Mouse (Mus musculus) heart, adult 8-10 months (tissue): Measurements from ENCODE around the gene Txndc11. TPM values are rescaled to one million over a fixed set of nuclear protein-coding genes. Genes with fewer than 3 reads are reported as not detected.

ENCODE experiments used
- DNase-seq: peaks from one replicate; pipeline ENCODE4 v3.0.0; 2022; ENCODE audit warnings: low spot score
- total RNA-seq, 4 experiments: library from RNA; stranded (reverse); gene quantifications; 2 replicates each; pipeline ENCODE4 v1.2.4; 2022

Gene Txndc11
- total RNA-seq, 4 experiments from 2014 or later, result 11.9 to 17.1 (median 12.5) TPM

DNA sequence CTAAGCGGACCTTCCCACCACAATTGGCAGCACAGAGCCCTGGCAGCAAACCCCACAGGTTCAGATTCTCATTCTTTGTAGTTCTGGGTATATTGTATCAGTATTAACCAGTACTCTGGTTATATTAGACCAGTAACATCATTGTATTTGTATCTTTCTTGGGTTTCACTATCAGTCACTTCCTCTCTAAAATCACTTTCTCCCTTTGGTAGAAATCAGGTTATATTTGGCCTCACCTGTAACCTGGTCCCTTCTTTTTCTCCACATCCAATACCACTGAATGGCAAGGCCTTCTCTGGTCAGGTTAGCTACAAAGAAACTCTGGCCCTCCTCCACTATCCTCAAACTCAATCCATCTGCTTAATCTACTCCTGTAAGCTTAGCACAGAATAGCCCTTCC is 29.5 kb downstream of the Txndc11 start:
- DNase-seq, result no peak

DNA sequence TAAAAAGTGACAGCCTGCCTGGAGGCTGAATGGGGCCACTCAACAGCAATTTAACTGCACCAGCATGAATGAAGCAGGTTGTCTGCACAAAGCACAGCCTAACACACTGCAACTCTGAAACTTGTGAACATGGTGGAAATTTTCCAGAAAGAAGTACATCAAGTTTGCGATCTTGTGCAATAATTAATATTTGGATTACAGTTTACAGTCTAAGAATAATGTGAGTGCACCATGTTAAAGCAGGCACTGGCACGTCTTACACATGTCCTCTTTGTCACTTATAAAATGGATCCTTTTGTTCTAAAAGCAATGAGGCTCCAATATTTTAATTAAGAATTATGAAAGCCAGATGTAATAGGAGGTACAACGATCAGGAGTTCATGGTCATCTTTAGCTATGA is 37.1 kb downstream of the Txndc11 start:
- DNase-seq, result no peak

DNA sequence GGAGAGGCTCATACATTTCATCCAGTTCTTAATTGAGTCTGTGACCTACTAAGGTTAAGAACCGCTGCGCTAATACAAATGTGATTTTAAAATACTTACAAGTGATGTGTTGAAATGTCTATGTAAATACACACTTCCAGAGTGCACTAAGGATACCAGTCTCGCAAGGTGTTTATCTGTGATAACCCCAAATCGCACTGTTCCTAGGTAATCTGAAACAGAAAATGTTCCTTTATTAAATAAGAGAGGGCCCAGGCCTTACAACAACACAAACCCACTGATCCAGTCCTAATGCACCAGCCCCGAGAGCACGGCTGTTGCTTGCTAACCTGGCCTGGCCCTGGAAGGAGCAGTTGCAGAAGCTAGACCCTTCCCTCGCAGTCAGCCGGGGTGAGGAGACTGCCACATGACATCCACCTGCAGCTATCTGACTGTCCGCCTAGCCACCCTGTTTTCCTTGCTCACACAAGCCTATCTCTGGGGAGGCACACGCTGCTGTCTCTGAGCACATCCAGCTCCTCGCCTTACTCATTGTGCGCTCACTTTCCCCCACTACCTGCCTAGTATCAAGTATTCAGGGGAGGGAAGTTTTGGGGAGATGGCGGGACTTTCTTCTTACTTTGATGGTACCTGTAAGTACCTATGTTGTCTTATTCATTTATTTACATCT is 40.6 kb downstream of the Txndc11 start:
- no peak for DNase-seq

DNA sequence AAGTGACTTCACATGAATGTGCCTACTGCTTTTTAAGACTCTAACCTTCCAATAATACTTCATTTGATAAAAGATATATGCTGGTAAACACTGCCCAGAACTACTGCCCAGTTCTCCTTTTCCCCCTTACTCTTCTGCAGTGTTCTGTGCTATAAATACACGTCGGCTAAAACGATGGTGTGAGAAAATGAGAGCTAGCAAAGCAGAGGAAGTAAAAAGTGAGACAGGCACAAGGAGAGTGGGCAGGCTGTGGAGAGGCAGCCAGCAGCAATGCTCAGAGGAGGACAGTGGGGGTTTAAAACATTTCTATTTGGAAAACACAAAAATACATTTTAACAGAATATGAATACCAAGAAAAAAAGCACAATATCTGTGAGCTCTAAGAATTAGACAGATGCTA is 41.9 kb downstream of the Txndc11 start:
- DNase-seq, result peak; percentile 40

DNA sequence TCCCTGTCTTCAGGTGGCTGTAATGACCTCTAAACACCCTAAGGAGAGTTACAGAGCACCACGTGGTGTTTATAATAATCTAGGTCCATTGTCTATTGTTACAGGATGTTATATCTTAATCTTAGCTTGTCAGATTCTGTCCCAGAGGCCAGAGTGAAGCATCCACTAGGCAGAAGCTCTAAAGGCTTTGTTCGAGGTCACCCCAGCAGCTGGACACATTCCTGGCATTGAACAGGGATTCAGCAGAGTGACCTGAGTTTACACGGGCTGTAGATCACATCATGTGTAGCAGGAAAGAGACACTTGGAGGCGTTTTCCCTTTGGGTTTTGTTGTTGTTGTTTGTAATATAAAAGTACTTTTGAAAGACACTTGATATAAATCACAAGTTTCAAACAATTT is 42.4 kb downstream of the Txndc11 start:
- DNase-seq, result peak; percentile 37

DNA sequence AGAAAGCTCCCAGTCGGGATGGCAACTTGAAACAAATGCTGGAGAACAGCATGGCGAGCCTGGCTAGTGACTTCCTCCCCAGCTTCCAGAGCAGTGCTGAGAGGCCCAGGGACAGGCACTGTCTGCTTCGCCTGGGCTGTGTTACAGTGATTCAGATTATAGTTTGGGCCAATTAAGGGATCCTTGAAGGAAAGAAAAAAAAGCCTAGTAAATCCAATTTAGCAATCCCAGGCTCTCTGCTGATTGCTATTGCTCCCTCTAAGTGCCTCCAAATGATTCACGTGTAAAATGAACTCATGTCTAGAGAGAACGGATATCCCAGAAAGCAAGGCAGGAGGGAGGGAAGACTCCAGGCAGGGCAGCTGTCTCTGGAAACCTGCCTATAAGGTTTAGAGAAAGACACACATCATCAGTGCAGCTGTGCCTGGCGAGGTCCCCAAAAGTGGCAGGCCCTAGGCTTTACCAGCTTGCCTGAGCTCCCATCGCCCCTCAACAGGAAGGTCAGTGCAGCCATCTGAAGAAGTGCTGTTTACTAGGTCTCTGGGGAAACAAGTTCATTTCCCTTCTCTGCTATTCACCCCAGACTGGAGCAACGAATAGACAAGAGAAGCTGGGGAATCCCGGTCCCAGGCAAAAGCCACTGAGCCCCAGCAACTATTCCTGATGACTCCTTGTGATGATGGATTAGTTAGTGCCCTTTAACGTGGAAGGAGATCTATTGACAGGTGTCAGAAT is 43.4 kb downstream of the Txndc11 start:
- DNase-seq, result no peak

DNA sequence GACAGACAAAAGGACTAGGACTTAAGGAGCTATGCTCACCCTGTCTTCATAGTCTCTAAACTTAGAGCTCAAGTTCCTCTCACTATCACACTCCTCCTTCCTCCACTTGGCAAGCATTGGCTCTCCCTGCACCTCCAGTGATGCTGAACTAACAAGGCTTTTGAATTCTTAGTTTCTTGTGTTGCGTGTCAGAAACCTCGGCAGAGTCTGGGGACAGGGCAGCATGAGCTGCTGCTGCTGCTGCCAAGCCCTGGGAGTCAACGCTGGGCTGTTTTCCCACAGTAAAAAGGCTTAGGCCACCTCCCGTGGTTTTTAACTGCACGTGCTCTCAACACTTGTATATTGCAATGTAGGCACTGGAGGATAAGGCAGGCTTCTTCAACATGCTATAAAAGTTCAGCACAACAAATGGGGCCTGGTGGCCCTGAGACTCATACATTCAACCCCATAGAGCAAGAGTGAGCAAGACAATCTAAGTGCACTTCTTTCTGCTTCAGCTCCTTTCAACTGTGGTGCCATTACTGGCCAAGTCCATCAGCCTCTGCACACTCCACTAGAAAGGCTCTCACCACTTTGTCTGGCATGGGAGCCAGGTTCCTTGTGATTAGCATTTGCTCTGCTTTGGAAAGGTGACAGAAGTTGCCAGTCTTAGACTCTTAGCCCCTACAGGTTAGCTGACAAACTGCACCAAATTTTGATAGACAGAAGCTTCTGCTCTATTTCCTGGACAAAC is 47.4 kb downstream of the Txndc11 start:
- no peak for DNase-seq

DNA sequence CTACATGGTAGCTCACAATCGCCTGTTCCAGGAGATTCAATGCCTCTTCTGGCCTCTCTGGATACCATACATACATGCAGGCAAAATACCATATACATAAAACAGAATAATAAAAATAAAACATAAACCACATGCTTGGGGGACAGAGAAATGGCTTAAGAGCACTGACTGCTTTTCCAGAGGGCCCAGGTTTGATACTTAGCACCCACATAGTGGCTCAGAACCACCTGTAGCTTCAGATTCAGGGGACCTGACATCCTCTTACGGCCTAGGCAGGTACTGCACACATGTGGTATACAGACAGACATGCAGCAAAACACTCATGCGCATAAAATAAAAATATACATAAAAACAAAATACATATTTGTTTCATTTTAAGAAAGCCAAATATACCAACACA is 48.2 kb downstream of the Txndc11 start:
- no peak for DNase-seq

DNA sequence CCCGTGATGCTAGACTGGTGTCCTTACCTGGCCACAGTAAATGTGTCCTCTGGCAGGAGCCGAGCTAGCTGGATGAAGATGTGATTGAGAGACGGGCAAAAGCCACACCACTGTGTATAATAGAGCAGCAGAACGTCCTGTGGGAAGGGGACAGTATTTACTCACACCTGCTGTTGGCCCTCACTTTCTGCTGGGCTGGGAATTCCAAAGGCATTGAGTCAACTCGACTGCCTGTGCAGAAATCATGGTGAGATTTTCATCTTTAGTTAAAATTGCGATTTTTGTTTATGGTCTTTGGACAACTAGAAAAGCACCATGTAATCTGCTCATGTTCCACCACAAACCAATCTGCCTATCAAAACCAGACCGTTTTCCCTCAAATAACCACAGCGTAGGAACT is 50.3 kb downstream of the Txndc11 start:
- no peak for DNase-seq

DNA sequence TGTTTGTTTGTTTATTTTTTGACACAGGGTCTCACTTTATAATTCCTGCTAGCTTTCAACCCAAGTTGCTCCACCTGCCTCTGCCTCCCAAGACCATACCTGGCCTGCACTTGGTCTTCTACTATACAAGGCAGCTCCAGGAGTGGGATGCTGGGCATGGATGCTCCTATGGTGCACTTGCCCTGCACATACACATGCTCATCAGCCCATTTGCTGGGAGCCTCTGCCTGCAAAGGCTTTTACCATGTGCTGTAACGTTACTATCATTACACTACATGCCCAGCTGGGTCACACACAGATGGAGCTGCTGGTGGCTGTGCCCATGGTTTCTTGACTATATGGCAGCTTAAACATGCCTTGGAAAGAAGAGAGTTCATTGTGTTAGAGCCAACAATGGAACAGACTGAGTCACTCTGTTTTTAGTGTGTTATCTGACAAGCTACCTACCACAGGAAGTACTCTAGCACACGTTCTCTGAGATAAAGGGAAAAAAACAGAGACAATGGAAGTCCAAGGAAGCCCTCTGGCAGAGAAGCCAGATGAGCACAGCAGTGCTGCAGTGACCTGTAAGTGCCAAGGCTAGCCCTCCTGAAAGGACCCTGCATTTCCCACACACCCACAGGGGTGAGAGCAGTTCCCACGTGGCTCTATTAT is 56.1 kb downstream of the Txndc11 start:
- no peak for DNase-seq

DNA sequence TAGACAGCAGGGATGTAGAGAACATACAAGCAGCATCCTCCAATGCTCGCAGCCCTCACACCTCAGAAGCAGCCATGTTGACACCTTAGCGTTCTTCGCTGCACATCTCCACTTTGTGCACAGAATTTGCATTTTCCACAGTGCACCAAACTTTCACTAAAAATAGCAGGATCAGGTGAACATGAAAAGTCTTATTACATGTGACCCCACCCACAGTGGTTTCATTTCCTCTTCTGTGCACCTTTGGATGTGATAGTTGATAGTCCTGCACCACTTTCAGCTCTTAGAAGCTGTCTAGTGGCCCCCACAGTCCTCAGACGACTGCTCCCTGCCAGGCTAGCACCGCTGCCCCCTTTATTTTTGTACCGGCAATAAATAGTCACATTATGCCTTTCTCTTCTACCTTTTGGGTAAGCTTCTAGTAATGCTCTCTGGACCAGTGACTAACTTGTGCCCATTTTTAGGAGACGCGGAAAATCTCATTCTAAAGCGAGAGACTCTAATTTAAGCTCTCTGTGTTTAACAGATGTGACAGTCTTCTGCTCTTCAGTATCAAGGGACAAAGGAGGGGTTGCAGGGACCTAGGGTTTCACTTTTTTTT is 56.7 kb downstream of the Txndc11 start:
- DNase-seq, result no peak

DNA sequence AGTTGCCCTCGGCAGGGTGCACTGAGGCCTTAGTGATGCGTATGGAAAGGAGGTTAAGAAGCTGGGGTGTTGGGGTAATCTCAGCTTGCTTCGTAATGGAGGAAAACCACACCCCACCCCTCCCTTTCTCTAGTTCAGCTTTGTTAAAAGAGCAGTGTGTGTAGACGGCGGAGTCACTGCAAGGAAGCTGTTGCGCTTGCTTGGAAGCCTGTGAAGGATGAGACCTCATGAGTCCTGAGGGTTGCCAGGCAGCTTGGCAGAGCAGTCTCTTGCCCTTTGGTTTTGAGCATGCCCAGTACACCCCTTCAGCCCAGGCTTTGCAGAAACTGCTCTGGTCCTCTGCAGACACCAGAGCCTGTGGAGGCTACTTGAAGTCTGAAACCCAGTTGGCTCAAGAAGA is 61.4 kb downstream of the Txndc11 start:
- no peak for DNase-seq

DNA sequence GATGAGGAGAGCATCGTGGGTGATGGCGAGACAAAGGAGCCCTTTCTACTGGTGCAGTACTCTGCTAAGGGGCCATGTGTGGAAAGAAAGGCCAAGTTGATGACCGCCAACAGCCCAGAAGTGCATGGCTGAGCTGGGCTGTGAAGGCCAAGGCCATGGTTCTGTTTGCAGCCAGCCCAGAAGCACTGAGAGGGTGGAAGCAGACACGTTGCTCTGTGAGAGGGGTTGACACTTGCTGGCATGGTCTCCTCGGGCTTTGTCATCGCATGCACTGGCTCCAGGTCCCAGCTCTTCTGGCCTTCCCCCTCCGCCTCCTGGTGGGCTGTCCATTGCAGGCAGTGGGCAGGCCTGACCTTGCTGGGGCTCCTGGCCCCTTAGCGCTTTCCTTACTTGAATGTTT is 62.0 kb downstream of the Txndc11 start:
- no peak for DNase-seq

DNA sequence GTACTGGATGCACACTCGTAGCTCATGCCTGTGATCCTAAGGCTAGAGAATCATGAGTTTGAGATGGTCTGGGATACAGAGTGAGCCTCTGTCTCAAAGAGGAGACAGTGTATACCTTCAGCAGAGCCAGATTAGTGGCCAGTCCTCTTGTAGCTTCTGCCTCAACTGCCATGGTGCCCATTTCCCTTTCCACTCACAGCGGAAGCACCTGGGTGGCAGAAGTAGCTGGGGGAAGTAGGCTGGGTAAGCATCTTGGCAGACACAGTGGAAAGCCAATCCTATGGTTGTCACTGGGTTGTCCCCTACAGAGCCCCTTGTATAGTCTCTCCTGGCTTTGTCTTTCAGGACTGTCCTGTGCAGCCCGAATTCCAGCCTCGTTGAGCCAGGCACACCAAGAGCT is 62.6 kb downstream of the Txndc11 start:
- no peak for DNase-seq

DNA sequence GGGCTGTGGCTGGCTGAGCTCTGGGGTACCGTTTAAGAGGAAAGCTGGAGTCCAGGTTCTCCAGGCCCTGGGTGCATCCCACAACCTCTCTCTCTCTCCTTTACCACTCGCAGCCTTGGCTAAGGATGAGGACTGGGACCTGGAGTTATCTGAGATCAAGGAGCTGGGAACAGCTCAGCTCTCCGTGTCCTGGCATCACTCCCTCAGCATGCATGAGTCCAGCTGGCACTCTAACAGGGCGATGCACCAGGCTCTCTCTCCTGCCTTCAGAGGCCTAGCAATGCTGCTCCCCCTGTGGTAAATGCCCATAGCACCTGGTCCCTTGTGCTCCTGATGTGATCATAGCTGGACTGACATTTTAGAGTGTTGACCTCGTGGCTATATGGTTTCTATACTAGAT is 63.3 kb downstream of the Txndc11 start:
- no peak for DNase-seq

DNA sequence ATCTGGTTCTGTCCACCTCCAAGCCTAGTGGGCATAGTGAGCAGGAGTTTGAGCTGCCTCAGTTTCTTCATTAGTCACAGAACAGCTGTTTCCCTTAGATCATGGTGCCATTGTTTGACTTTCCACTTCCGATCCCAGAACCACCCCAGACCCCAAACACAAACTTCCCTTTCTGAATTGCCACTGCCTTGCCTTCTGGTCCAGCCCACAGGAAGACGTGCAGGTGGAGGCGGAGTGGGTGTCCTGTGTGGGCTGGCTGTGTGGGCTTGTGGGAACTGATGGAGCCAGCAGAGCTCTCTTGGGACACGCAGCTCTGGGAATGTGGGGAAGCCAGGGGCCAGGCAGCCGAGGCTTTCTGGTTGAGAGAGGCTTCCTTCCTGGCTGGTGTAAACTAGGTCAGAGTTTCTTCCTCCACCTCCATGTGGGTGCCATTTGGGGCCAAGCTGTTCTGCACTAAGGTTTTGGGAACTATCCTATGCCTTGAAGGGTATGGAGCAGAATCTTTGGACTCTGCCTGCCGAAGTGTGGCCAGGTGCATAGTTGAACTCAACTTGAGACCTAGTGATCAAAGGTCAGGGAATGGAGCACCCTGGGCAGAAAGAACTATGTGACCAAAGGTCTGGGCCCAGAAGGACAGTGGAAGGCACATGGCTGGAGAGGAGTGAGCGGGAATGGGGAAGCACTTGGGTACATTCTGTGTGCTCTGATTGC is 64.6 kb downstream of the Txndc11 start:
- peak; percentile 58 for DNase-seq

DNA sequence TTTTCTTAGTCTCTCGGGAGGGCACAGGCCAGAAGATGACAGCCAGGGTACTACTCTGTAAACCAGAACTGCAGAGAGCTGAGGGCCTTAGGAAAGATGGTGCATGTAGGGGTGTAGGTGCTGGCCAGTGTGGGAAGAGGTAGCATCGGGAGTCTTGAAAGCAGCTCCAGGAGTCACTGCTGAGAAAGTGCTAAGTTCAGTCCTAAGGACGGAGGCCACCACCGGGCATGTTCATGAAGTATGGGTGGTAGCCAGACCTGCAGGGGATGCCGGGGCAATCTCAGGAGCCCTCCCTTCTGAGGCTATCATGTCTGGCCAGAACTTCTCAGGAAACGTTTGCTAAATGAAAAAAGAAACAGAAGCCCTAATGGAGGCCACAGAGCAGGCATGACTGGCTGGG is 65.2 kb downstream of the Txndc11 start:
- DNase-seq, result no peak

DNA sequence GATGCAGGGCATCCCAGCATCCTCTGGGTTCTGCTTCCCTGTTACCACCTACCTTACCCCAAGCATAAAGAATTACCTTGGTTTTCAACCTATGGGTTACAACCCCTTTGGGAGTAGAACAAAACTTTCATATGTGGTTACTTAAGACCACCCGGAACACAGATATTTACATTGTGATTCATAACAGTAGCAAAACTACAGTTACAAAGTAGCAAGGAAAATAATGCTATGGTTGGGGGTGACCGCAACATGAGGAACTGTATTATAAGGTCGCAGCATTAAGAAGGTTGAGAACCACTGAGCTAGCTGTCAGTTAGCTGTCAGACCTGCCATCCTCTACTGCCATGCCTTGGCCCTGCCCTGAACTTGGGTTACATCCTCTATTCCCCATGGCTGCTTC is 65.8 kb downstream of the Txndc11 start:
- no peak for DNase-seq

DNA sequence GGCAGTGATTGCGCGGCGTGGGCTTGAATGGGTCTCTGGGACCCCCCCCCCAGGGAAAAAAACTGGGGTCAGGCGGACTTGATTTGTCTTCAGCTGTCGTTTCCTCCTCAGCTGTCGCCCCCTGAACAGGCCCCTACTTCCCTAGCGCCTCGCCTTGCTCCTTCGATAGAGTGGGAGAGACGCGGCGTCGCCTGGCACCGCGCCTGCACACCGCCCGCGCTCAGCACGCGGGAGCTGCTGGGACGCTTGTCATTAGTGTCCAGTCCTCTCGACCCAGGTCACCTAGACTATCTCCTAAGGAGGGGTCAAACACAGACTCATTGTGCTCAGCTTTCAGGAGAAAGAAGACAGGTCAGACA is 67.6 kb downstream of the Txndc11 start:
- no peak for DNase-seq

DNA sequence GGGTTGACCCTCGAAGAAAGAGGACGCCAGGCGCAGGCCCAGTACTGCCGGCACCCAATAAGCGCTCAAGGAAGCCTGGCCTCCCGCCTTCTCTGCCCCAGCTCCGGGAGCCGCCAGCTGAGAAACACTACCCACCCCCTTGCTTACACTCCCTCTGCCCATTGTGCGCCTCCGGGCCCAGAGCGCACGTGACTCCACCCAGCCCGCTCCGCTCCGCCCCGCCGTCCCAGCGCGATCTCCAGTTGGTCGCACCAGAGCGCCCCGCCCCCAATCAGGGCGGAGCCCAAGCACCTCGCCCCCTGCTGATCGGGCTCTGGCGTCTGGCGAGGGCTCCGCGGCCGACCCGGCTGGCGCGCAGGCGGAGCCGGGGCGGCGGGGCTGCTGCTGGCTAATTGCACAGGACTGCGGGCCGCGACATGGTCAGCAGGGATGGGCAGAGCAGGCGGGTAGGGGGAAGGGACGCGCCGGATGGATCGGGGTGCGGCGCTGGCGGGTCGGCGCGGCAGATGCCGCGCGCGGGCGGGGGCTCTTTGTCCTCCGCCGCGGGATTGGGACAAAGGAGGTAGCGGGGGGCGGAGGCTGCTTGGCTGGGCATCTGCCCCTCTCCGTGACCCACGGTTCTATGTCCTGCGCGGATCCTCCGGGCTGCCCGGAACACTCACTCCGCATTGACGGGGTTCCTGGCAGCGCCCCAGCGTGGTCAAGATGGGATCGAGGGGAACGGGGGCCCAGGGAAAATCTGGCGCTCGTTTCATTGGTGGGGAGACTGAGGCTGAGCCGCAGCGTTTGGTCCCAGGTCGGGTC is 68.2 kb downstream of the Txndc11 start, which contains the start of gene Litaf:
Litaf (minus strand) TSS at position 129 of the 804 bp plus-strand sequence.
- peak; percentile 95 for DNase-seq
